Mouse (Mus musculus): ENCODE measurements around the gene Prr7. TPM values are rescaled to one million over a fixed set of nuclear protein-coding genes. Genes with fewer than 3 reads are reported as not detected.
A peak's percentile ranks its signal among the peaks of the same experiment; 100 is the strongest.

Prr7 gene
- polyA plus RNA-seq, 1 experiment from 2014 or later, result 0.30 TPM

DNA sequence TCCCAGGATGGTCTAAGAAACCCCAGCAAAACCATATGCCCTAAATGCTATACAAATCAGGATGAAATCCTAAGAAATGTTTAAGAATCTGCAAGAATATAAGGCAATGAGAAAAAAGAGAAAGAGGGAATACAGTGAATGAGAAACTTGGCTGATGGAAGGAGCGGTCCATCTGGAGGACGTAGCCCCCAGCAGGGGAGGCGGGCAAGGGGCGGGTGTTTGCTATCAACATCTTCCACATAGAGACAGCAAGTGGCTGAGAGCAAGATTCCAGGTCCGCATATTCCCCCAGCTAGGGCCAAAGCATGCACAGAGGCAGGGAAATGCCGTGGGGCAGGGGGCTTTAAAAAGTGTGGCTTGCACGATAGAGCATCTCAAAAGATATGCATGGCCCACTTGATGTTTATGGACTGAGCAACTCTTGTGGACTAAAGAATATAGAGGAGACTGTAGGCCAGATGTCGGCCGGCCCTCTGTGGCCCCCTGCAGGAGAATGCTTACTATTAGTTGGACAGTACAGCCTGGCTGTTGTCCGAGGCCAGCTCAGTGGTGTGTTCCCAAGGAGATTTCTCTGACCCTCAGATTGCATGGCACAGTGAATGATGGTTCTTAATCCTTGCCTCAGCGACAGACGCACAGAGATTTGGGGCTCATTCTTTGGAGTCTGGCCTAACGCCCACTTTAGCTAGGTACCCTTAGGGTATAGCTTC lies 4.9 kb downstream of the Prr7 start:
- Histone ChIP-seq H3K4me1 (ENCODE audit: control insufficient read depth in 2 of 2, insufficient read depth in 2 of 2, low read length in 2 of 2) (peaks cover 9 to 30% of the 10 kb centered on the region in 2 experiments; a peak in 3 of 4 replicates), H3K4me3 (ENCODE audit: control insufficient read depth in 1 of 2, insufficient read depth in 1 of 2, low read depth in 1 of 2, low read length in 2 of 2) (no peak overlapping the region), H3K27ac (replicated peaks in 1 of 2; ENCODE audit: control insufficient read depth in 1 of 2, insufficient read depth in 1 of 2, low read depth in 2 of 2, low read length in 2 of 2) (no peak overlapping the region), H3K27me3 (ENCODE audit: control insufficient read depth, insufficient read depth, low read length) (peaks cover 49% of the 10 kb centered on the region), H3K9ac (ENCODE audit: low read length) (no peak overlapping the region), H3K4me2 (ENCODE audit: low read length) (no peak overlapping the region), H3K9me3 (ENCODE audit: control insufficient read depth, low read length) (no peaks in the 10 kb centered on the region), H3K36me3 (ENCODE audit: control insufficient read depth, insufficient read depth, low read length) (peaks cover 6% of the 10 kb centered on the region)
- WGBS, result 31% methylated on average over 13 of the region's 13 CpGs
- ATAC-seq (ENCODE audit: insufficient number of reproducible peaks, insufficient read depth, low FRiP score, low read depth), result no peak

DNA sequence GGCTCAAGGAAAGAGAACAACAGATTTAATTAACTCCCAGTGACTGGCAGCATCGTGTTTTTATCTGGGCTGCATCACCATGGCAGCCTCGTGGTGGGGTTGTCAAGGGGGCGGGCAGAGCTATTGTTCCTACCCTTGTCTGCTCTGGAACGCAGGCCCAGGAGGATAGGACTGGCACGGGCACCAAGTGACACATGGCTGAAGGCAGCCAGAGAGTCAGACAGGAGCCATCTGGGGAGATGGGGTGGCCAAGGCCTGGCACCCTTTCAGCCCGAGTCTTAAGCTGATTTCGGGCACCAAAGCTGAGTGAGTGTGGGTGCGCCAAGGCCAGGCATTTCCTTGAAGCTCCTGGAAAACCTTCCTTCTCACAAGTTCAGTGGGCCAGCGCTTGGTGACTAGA lies 6.3 kb downstream of the Prr7 start:
- peaks cover 59% of the 10 kb centered on the region for H3K27me3 ChIP-seq (ENCODE audit: control insufficient read depth, insufficient read depth, low read length)
- WGBS, result 70% methylated on average over 9 of the region's 9 CpGs
- H3K4me2 ChIP-seq (ENCODE audit: low read length), result no peak overlapping the region

DNA sequence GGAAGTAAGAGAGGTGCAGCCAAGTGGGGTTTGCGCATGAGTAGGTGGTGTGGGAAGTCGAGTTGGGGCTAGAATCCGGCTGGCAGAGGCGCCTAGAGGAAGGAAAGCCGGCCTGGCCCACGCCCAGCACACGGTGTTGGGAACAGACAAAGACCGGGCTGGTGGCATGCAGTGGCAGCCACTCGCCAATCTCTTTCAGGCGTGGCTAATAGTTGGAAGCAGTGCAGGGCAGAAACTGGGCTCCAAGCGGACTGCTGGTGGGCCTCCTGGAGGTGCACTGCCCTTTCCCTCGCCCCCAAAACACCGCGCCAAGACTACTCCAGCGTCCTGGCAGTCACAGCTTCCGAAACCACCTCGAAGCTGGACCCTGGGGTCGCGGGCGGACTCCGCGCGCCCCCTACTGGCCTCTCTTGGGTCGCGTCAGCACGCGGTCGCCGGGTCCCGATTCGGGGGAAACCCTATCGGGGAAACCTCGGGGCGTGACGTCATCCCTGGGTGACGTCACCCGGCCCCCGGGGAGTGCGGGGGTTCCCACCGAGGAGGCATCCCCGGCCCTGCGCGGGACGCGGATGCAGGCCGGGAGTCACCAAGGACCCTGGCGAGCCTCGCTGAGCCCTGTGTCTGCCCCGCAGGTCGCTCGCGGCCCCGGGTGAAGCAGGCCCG lies 7.2 kb downstream of the Prr7 start:
- 1% methylated on average over 50 of the region's 54 CpGs for WGBS
- peak; percentile 45 for ATAC-seq (ENCODE audit: insufficient number of reproducible peaks, insufficient read depth, low FRiP score, low read depth)
- H3K4me1 ChIP-seq (ENCODE audit: control insufficient read depth in 2 of 2, insufficient read depth in 2 of 2, low read length in 2 of 2), result peaks cover 9 to 22% of the 10 kb centered on the region in 2 experiments; a peak in 3 of 4 replicates
- peaks cover 57% of the 10 kb centered on the region for H3K27me3 ChIP-seq (ENCODE audit: control insufficient read depth, insufficient read depth, low read length)
- peak overlapping the region; percentile 78 for H3K9ac ChIP-seq (ENCODE audit: low read length)
- peak overlapping the region in 1 of 2 experiments; percentile 50; a peak in 1 of 4 replicates for H3K27ac ChIP-seq (replicated peaks in 1 of 2; ENCODE audit: control insufficient read depth in 1 of 2, insufficient read depth in 1 of 2, low read depth in 2 of 2, low read length in 2 of 2)
- H3K36me3 ChIP-seq (ENCODE audit: control insufficient read depth, insufficient read depth, low read length), result peaks cover 29% of the 10 kb centered on the region
- H3K4me2 ChIP-seq (ENCODE audit: low read length), result peak overlapping the region; percentile 100
- no peaks in the 10 kb centered on the region for H3K9me3 ChIP-seq (ENCODE audit: control insufficient read depth, low read length)
- H3K4me3 ChIP-seq (ENCODE audit: control insufficient read depth in 1 of 2, insufficient read depth in 1 of 2, low read depth in 1 of 2, low read length in 2 of 2), result peak overlapping the region; percentile 52 to 65

More for the DNA sequence above, 6.3 kb downstream of the Prr7 start:
- H3K9me3 ChIP-seq (ENCODE audit: control insufficient read depth, low read length), result no peaks in the 10 kb centered on the region
- peaks cover 20% of the 10 kb centered on the region for H3K36me3 ChIP-seq (ENCODE audit: control insufficient read depth, insufficient read depth, low read length)
- ATAC-seq (ENCODE audit: insufficient number of reproducible peaks, insufficient read depth, low FRiP score, low read depth), result no peak
- H3K4me1 ChIP-seq (ENCODE audit: control insufficient read depth in 2 of 2, insufficient read depth in 2 of 2, low read length in 2 of 2), result peaks cover 9 to 22% of the 10 kb centered on the region in 2 experiments; a peak in 3 of 4 replicates
- H3K4me3 ChIP-seq (ENCODE audit: control insufficient read depth in 1 of 2, insufficient read depth in 1 of 2, low read depth in 1 of 2, low read length in 2 of 2), result no peak overlapping the region
- no peak overlapping the region for H3K9ac ChIP-seq (ENCODE audit: low read length)
- H3K27ac ChIP-seq (replicated peaks in 1 of 2; ENCODE audit: control insufficient read depth in 1 of 2, insufficient read depth in 1 of 2, low read depth in 2 of 2, low read length in 2 of 2), result no peak overlapping the region

DNA sequence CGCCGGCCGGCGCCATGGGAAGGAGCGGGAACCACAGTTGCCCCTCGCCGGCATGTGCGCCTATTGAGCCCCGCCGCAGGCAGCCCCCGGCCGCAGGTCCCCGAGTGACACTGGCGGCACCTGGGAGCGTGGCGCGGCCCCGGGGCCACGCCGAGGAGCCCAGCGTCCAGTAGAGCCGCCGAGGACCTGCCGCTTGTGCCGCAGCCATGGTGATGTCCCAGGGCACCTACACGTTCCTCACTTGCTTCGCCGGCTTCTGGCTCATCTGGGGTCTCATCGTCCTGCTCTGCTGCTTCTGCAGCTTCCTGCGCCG lies 7.7 kb downstream of the Prr7 start:
- Histone ChIP-seq H3K27ac (replicated peaks in 1 of 2; ENCODE audit: control insufficient read depth in 1 of 2, insufficient read depth in 1 of 2, low read depth in 2 of 2, low read length in 2 of 2) (peak overlapping the region in 1 of 2 experiments; percentile 50; a peak in 2 of 4 replicates), H3K27me3 (ENCODE audit: control insufficient read depth, insufficient read depth, low read length) (peaks cover 62% of the 10 kb centered on the region), H3K36me3 (ENCODE audit: control insufficient read depth, insufficient read depth, low read length) (peaks cover 34% of the 10 kb centered on the region), H3K4me3 (ENCODE audit: control insufficient read depth in 1 of 2, insufficient read depth in 1 of 2, low read depth in 1 of 2, low read length in 2 of 2) (peak overlapping the region; percentile 52 to 65), H3K4me2 (ENCODE audit: low read length) (peak overlapping the region; percentile 100), H3K9me3 (ENCODE audit: control insufficient read depth, low read length) (no peaks in the 10 kb centered on the region), H3K9ac (ENCODE audit: low read length) (peak overlapping the region; percentile 78), H3K4me1 (ENCODE audit: control insufficient read depth in 2 of 2, insufficient read depth in 2 of 2, low read length in 2 of 2) (peaks cover 9 to 22% of the 10 kb centered on the region in 2 experiments; a peak in 3 of 4 replicates)
- WGBS, result 1% methylated on average over 31 of the region's 31 CpGs
- ATAC-seq (ENCODE audit: insufficient number of reproducible peaks, insufficient read depth, low FRiP score, low read depth), result peak; percentile 14

DNA sequence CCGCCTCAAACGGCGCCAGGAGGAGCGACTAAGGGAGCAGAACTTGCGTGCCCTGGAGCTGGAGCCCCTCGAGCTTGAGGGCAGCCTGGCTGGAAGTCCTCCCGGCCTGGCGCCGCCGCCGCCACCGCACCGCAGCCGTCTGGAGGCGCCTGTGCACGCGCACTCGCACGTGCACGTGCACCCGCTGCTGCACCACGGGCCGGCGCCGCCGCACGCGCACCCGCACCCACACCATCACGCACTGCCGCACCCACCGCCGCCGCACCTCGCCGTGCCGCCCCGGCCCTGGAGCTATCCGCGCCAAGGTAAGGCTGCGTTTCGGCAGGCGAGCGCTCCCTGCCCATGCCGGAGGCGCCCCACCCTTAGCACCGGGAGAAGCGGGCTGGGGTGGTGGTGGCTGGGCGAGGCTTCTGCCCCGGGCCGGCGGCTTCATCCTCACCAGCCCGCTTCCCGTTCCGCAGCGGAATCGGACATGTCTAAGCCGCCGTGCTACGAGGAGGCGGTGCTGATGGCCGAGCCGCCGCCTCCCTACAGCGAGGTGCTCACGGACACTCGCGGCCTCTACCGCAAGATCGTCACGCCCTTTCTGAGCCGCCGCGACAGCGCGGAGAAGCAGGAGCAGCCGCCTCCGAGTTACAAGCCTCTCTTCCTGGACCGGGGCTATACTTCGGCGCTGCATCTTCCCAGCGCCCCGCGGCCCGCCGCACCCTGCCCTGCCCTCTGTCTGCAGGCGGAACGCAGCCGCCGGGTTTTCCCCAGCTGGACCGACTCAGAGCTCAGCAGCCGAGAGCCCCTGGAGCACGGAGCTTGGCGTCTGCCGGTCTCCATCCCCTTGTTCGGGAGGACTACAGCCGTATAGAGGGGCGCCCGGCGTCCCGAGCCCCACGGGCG lies 8.3 kb downstream of the Prr7 start:
- peak; percentile 15; the same call in 1 of the 2 replicates for ATAC-seq (ENCODE audit: insufficient number of reproducible peaks, insufficient read depth, low FRiP score, low read depth)
- Histone ChIP-seq H3K27ac (replicated peaks in 1 of 2; ENCODE audit: control insufficient read depth in 1 of 2, insufficient read depth in 1 of 2, low read depth in 2 of 2, low read length in 2 of 2) (peak overlapping the region in 1 of 2 experiments; percentile 50; a peak in 2 of 4 replicates), H3K4me3 (ENCODE audit: control insufficient read depth in 1 of 2, insufficient read depth in 1 of 2, low read depth in 1 of 2, low read length in 2 of 2) (peak overlapping the region; percentile 52 to 65), H3K4me2 (ENCODE audit: low read length) (peak overlapping the region; percentile 100), H3K27me3 (ENCODE audit: control insufficient read depth, insufficient read depth, low read length) (peaks cover 65% of the 10 kb centered on the region), H3K4me1 (ENCODE audit: control insufficient read depth in 2 of 2, insufficient read depth in 2 of 2, low read length in 2 of 2) (peaks cover 9 to 22% of the 10 kb centered on the region in 2 experiments; a peak in 3 of 4 replicates), H3K9ac (ENCODE audit: low read length) (peak overlapping the region; percentile 78), H3K36me3 (ENCODE audit: control insufficient read depth, insufficient read depth, low read length) (peaks cover 40% of the 10 kb centered on the region), H3K9me3 (ENCODE audit: control insufficient read depth, low read length) (no peaks in the 10 kb centered on the region)
- WGBS, result under 1% methylated on average over 88 of the region's 103 CpGs

DNA sequence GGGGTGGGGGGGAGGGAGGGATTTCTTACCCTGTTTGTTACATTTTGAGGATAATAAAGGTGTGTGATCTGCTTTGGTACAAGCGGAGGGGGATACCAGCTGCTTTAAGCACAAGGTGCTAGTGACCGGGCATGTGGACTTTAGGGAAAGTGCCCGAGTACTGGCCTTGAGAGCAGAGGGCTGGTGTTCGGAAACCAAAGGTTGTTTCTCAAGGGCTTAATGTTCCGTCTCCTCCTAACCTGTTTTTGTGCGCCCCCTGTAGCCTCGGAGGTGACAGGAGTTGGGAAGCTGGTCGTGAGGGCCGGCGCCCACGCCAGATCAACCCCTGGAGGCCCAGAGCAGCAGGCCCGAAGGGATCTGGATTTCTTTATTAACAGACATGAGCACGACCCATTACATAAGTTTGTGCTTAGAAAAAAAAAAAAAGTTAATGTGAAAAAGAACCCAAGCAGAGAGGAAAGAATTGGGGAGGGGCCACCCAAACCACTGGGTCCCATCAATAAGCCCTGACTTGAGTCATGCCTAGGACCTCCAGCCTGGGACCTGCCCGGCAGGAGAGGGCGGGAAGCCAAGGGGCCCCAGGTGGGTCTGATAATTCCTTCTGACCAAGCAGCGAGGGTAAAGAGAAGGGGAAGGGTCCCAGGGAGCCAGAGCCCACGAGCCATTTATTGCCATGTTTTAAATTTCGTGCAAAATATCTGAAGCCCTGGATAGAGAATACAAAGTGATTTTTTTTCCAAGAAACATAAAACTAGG lies 9.2 kb downstream of the Prr7 start:
- H3K4me2 ChIP-seq (ENCODE audit: low read length), result peak overlapping the region; percentile 100
- H3K9ac ChIP-seq (ENCODE audit: low read length), result peak overlapping the region; percentile 78
- no peaks in the 10 kb centered on the region for H3K9me3 ChIP-seq (ENCODE audit: control insufficient read depth, low read length)
- WGBS, result 32% methylated on average over 18 of the region's 18 CpGs
- peak overlapping the region in 1 of 2 experiments; percentile 50; a peak in 1 of 4 replicates for H3K27ac ChIP-seq (replicated peaks in 1 of 2; ENCODE audit: control insufficient read depth in 1 of 2, insufficient read depth in 1 of 2, low read depth in 2 of 2, low read length in 2 of 2)
- peaks cover 45% of the 10 kb centered on the region for H3K36me3 ChIP-seq (ENCODE audit: control insufficient read depth, insufficient read depth, low read length)
- H3K4me3 ChIP-seq (ENCODE audit: control insufficient read depth in 1 of 2, insufficient read depth in 1 of 2, low read depth in 1 of 2, low read length in 2 of 2), result peak overlapping the region; percentile 52 to 65
- ATAC-seq (ENCODE audit: insufficient number of reproducible peaks, insufficient read depth, low FRiP score, low read depth), result no peak
- H3K4me1 ChIP-seq (ENCODE audit: control insufficient read depth in 2 of 2, insufficient read depth in 2 of 2, low read length in 2 of 2), result peaks cover 9 to 22% of the 10 kb centered on the region in 2 experiments; a peak in 3 of 4 replicates
- H3K27me3 ChIP-seq (ENCODE audit: control insufficient read depth, insufficient read depth, low read length), result peaks cover 64% of the 10 kb centered on the region
